Mouse (Mus musculus) midbrain, embryonic 12.5 days (tissue): ENCODE results near the gene Dennd1b. TPM values are rescaled to one million over a fixed set of nuclear protein-coding genes. Genes with fewer than 3 reads are reported as not detected.

ENCODE experiments used
- ATAC-seq: fragments of 200-750 bp; cut with Nextera tagmentation; 2 replicates; pipeline ENCODE4 v1.8.0; 2017; ENCODE audit warnings: low read depth, moderate TSS enrichment, moderate library complexity; ENCODE audit not compliant: low FRiP score
- H3K27ac ChIP-seq: fragments of 300-500 bp; sonication (generic); replicated peaks from 2 replicates; pipeline ENCODE4 v1.5.1; 2016; ENCODE audit warnings: mild to moderate bottlenecking
- H3K27me3 ChIP-seq: fragments of 300-500 bp; sonication (generic); 2 replicates; pipeline ENCODE4 v1.6.1; 2016; ENCODE audit warnings: mild to moderate bottlenecking
- H3K36me3 ChIP-seq: fragments of 300-500 bp; sonication (generic); 2 replicates; pipeline ENCODE4 v1.6.1; 2016
- H3K4me1 ChIP-seq: fragments of 300-500 bp; sonication (generic); 2 replicates; pipeline ENCODE4 v1.6.1; 2016
- H3K4me2 ChIP-seq: fragments of 300-500 bp; sonication (generic); replicated peaks from 2 replicates; pipeline ENCODE4 v1.6.1; 2016; ENCODE audit warnings: mild to moderate bottlenecking, moderate library complexity
- H3K4me3 ChIP-seq: fragments of 300-500 bp; sonication (generic); 2 replicates; pipeline ENCODE4 v1.5.1; 2016; ENCODE audit warnings: mild to moderate bottlenecking
- H3K9ac ChIP-seq: fragments of 300-500 bp; sonication (generic); replicated peaks from 2 replicates; pipeline ENCODE4 v1.6.1; 2016; ENCODE audit warnings: mild to moderate bottlenecking, moderate library complexity
- H3K9me3 ChIP-seq: fragments of 300-500 bp; sonication (generic); 2 replicates; pipeline ENCODE4 v1.6.1; 2016; ENCODE audit warnings: mild to moderate bottlenecking
- WGBS: fragments of 180-500 bp; shearing (Covaris S2); methylation state at CpG from one replicate; pipeline ENCODE4 v1.1.7; 2016; 5-methylcytosine and 5-hydroxymethylcytosine counted together
- polyA plus RNA-seq: library from polyadenylated mRNA; unstranded; fragments of >200 nt; fragmentation: Nextera tagmentation; extraction: Ambion mirVana; gene quantifications from 2 replicates; pipeline ENCODE4 v1.2.1, GENCODE M21; 2016

Gene Dennd1b
- 15.3 and 18.8 TPM in 2 replicates for polyA plus RNA-seq

- WGBS = 1% methylated on average over 58 of the region's 69 CpGs
- Histone ChIP-seq H3K27ac (peak within 1 kb of the TSS; percentile 90), H3K4me3 (peak within 1 kb of the TSS; percentile 92), H3K4me2 (peak within 1 kb of the TSS; percentile 75), H3K27me3 (no peaks in the 10 kb centered on the region), H3K9ac (peak within 1 kb of the TSS; percentile 96), H3K4me1 (0 out of 2 replicates have a peak, but pooled peaks cover 7% of the 10 kb centered on the region), H3K9me3 (no peaks in the 10 kb centered on the region), H3K36me3 (peaks cover 7% of the 10 kb centered on the region; the same call in 1 of the 2 replicates)
- ATAC-seq = peak; percentile 76
Measured at GRCm38 (mm10) chr1:138963161-138963867, at the start of gene Dennd1b. Gene Dennd1b (plus strand): TSS chr1:138963435.

- no peaks in the 10 kb centered on the region for H3K9me3 ChIP-seq
- H3K4me3 ChIP-seq = no peak overlapping the region
- H3K9ac ChIP-seq = no peak overlapping the region
- H3K27me3 ChIP-seq = no peaks in the 10 kb centered on the region
- no peak for ATAC-seq
- no peak overlapping the region for H3K27ac ChIP-seq
- 95% methylated on average over 3 of the region's 3 CpGs for WGBS
- H3K36me3 ChIP-seq = no peaks in the 10 kb centered on the region
- H3K4me1 ChIP-seq = no peaks in the 10 kb centered on the region
- no peak overlapping the region for H3K4me2 ChIP-seq
Measured at GRCm38 (mm10) chr1:138915596-138915995, 47.6 kb upstream of the Dennd1b start.

GRCm38 (mm10) chr1:138919601-138920000, 43.6 kb upstream of the Dennd1b start:
- no peaks in the 10 kb centered on the region for H3K36me3 ChIP-seq
- no peak overlapping the region for H3K27ac ChIP-seq
- no peaks in the 10 kb centered on the region for H3K4me1 ChIP-seq
- no peak overlapping the region for H3K4me2 ChIP-seq
- H3K9me3 ChIP-seq = no peaks in the 10 kb centered on the region
- H3K9ac ChIP-seq = no peak overlapping the region
- ATAC-seq = no peak
- no peak overlapping the region for H3K4me3 ChIP-seq
- WGBS = 84% methylated on average over 5 of the region's 5 CpGs
- no peaks in the 10 kb centered on the region for H3K27me3 ChIP-seq

- Histone ChIP-seq H3K9me3 (no peaks in the 10 kb centered on the region), H3K4me1 (no peaks in the 10 kb centered on the region), H3K4me2 (no peak overlapping the region), H3K27me3 (no peaks in the 10 kb centered on the region), H3K27ac (no peak overlapping the region), H3K36me3 (no peaks in the 10 kb centered on the region), H3K9ac (no peak overlapping the region), H3K4me3 (no peak overlapping the region)
- WGBS = 95% methylated on average over 3 of the region's 3 CpGs
- ATAC-seq = no peak
Measured at GRCm38 (mm10) chr1:138920082-138920481, 43.2 kb upstream of the Dennd1b start.

- Histone ChIP-seq H3K4me1 (no peaks in the 10 kb centered on the region), H3K36me3 (no peaks in the 10 kb centered on the region), H3K9me3 (no peaks in the 10 kb centered on the region), H3K4me2 (no peak overlapping the region), H3K27ac (no peak overlapping the region), H3K4me3 (no peak overlapping the region), H3K9ac (no peak overlapping the region), H3K27me3 (no peaks in the 10 kb centered on the region)
- WGBS = 74% methylated on average over 1 of the region's 1 CpGs
- ATAC-seq = no peak
Measured at GRCm38 (mm10) chr1:138920799-138921198, 42.4 kb upstream of the Dennd1b start.

- no peaks in the 10 kb centered on the region for H3K4me1 ChIP-seq
- H3K27ac ChIP-seq = no peak overlapping the region
- 92% methylated on average over 6 of the region's 6 CpGs for WGBS
- no peak overlapping the region for H3K4me3 ChIP-seq
- no peaks in the 10 kb centered on the region for H3K9me3 ChIP-seq
- no peaks in the 10 kb centered on the region for H3K36me3 ChIP-seq
- no peak overlapping the region for H3K9ac ChIP-seq
- H3K27me3 ChIP-seq = no peaks in the 10 kb centered on the region
- no peak for ATAC-seq
- no peak overlapping the region for H3K4me2 ChIP-seq
Measured at GRCm38 (mm10) chr1:138922886-138923285, 40.3 kb upstream of the Dennd1b start.

GRCm38 (mm10) chr1:138924282-138924681, 39.0 kb upstream of the Dennd1b start:
- 78% methylated on average over 2 of the region's 2 CpGs for WGBS
- no peak overlapping the region for H3K9ac ChIP-seq
- ATAC-seq = no peak

GRCm38 (mm10) chr1:138928671-138929483, 34.4 kb upstream of the Dennd1b start:
- ATAC-seq = no peak
- Histone ChIP-seq H3K27me3 (no peaks in the 10 kb centered on the region), H3K27ac (no peak overlapping the region), H3K4me3 (no peak overlapping the region), H3K4me1 (no peaks in the 10 kb centered on the region), H3K9ac (no peak overlapping the region), H3K36me3 (no peaks in the 10 kb centered on the region), H3K4me2 (no peak overlapping the region), H3K9me3 (no peaks in the 10 kb centered on the region)
- 86% methylated on average over 11 of the region's 11 CpGs for WGBS

More at GRCm38 (mm10) chr1:138924282-138924681, 39.0 kb upstream of the Dennd1b start:
- no peak overlapping the region for H3K4me2 ChIP-seq
- H3K4me3 ChIP-seq = no peak overlapping the region
- no peaks in the 10 kb centered on the region for H3K4me1 ChIP-seq
- H3K27ac ChIP-seq = no peak overlapping the region
- H3K9me3 ChIP-seq = no peaks in the 10 kb centered on the region
- no peaks in the 10 kb centered on the region for H3K36me3 ChIP-seq
- no peaks in the 10 kb centered on the region for H3K27me3 ChIP-seq

- no peaks in the 10 kb centered on the region for H3K36me3 ChIP-seq
- no peaks in the 10 kb centered on the region for H3K27me3 ChIP-seq
- no peaks in the 10 kb centered on the region for H3K4me1 ChIP-seq
- H3K9ac ChIP-seq = no peak overlapping the region
- H3K27ac ChIP-seq = no peak overlapping the region
- no peak for ATAC-seq
- H3K4me2 ChIP-seq = no peak overlapping the region
- H3K4me3 ChIP-seq = no peak overlapping the region
- H3K9me3 ChIP-seq = no peaks in the 10 kb centered on the region
- 80% methylated on average over 3 of the region's 3 CpGs for WGBS
Measured at GRCm38 (mm10) chr1:138929985-138930384, 33.2 kb upstream of the Dennd1b start.

GRCm38 (mm10) chr1:138930856-138931255, 32.4 kb upstream of the Dennd1b start:
- Histone ChIP-seq H3K27ac (no peak overlapping the region), H3K9ac (no peak overlapping the region), H3K36me3 (no peaks in the 10 kb centered on the region), H3K4me2 (no peak overlapping the region), H3K9me3 (no peaks in the 10 kb centered on the region), H3K4me3 (no peak overlapping the region), H3K27me3 (no peaks in the 10 kb centered on the region), H3K4me1 (no peaks in the 10 kb centered on the region)
- WGBS = 85% methylated on average over 3 of the region's 3 CpGs
- no peak for ATAC-seq

- Histone ChIP-seq H3K4me1 (no peaks in the 10 kb centered on the region), H3K36me3 (no peaks in the 10 kb centered on the region), H3K9ac (no peak overlapping the region), H3K4me2 (no peak overlapping the region), H3K27me3 (no peaks in the 10 kb centered on the region), H3K4me3 (no peak overlapping the region), H3K9me3 (no peaks in the 10 kb centered on the region), H3K27ac (no peak overlapping the region)
- no peak for ATAC-seq
- WGBS = 89% methylated on average over 6 of the region's 6 CpGs
Measured at GRCm38 (mm10) chr1:138936169-138936568, 27.1 kb upstream of the Dennd1b start.

GRCm38 (mm10) chr1:138937686-138938370, 25.4 kb upstream of the Dennd1b start:
- 82% methylated on average over 6 of the region's 6 CpGs for WGBS
- H3K9me3 ChIP-seq = no peaks in the 10 kb centered on the region
- H3K4me1 ChIP-seq = no peaks in the 10 kb centered on the region
- no peak overlapping the region for H3K4me3 ChIP-seq
- no peak overlapping the region for H3K9ac ChIP-seq
- no peaks in the 10 kb centered on the region for H3K36me3 ChIP-seq
- no peak overlapping the region for H3K4me2 ChIP-seq
- H3K27me3 ChIP-seq = no peaks in the 10 kb centered on the region
- H3K27ac ChIP-seq = no peak overlapping the region
- ATAC-seq = no peak
